23 mouse cellular contexts compared by ENCODE assay signal in genomic region chr1:137906477-137906876, GRCm38 (mm10).
A peak's percentile ranks its signal among the peaks of the same experiment; 100 is the strongest.
DNase-seq lines count a peak whose midpoint lies in the region; ATAC-seq lines count a peak whose summit lies in the region.
"Had no signal": no experiment of that assay in that cellular context is flagged by ENCODE, and none has a peak within 500 bp of the region (broad histone marks: within the 10 kb centered on the region; RNA-seq: fewer than 3 reads in every experiment).

No protein-coding gene starts in this region.

- intact Hi-C loops in heart, postnatal 36 days (cut with DNase I), result no loop called here

- H3K27ac ChIP-seq in hindbrain, embryonic 11.5 days (ENCODE audit: low read depth, low read length), result no peak overlapping the region
- no peak overlapping the region for H3K27ac ChIP-seq in hindbrain, embryonic 10.5 days
- H3K27ac ChIP-seq in embryonic facial prominence, embryonic 10.5 days (replicated peaks), result no peak overlapping the region
- peak overlapping the region; percentile 48; the same call in 1 of the 2 replicates for H3K27ac ChIP-seq in limb, embryonic 13.5 days
- H3K27ac ChIP-seq: embryonic facial prominence, embryonic 15.5 days; liver, embryonic 15.5 days; lung, embryonic 15.5 days had no signal

- no peak overlapping the region for H3K4me3 ChIP-seq in hindbrain, embryonic 11.5 days (ENCODE audit: low read depth, low read length)
- no peak overlapping the region for H3K4me3 ChIP-seq in hindbrain, embryonic 10.5 days
- 0 out of 2 replicates have a peak overlapping the region, but pooled peaks have one; percentile 3 for H3K4me3 ChIP-seq in embryonic facial prominence, embryonic 10.5 days
- H3K4me3 ChIP-seq in limb, embryonic 13.5 days, result no peak overlapping the region
- H3K4me3 ChIP-seq: embryonic facial prominence, embryonic 15.5 days; hindbrain, embryonic 15.5 days; layer of hippocampus, adult 2 months; liver, embryonic 15.5 days; lung, embryonic 15.5 days had no signal

- 46% methylated on average over 3 of the region's 3 CpGs for WGBS in hindbrain, embryonic 11.5 days
- WGBS in hindbrain, embryonic 10.5 days, result 55% methylated on average over 3 of the region's 3 CpGs
- 43% methylated on average over 3 of the region's 3 CpGs for WGBS in embryonic facial prominence, embryonic 10.5 days
- 33% methylated on average over 3 of the region's 3 CpGs for WGBS in limb, embryonic 13.5 days

- no peak overlapping the region for H3K4me2 ChIP-seq in hindbrain, embryonic 11.5 days (replicated peaks; ENCODE audit: low read depth, low read length)
- H3K4me2 ChIP-seq in limb, embryonic 13.5 days (replicated peaks), result peak overlapping the region; percentile 32
- H3K4me2 ChIP-seq: embryonic facial prominence, embryonic 15.5 days; liver, embryonic 15.5 days; lung, embryonic 15.5 days had no signal

- no peaks in the 10 kb centered on the region for H3K9me3 ChIP-seq in hindbrain, embryonic 11.5 days (ENCODE audit: control insufficient read depth, low read length)
- H3K9me3 ChIP-seq in hindbrain, embryonic 10.5 days, result no peaks in the 10 kb centered on the region
- no peaks in the 10 kb centered on the region for H3K9me3 ChIP-seq in embryonic facial prominence, embryonic 10.5 days
- H3K9me3 ChIP-seq in limb, embryonic 13.5 days, result no peaks in the 10 kb centered on the region
- H3K9me3 ChIP-seq: embryonic facial prominence, embryonic 15.5 days; hindbrain, embryonic 15.5 days; liver, embryonic 15.5 days; lung, embryonic 15.5 days had no signal

- no peaks in the 10 kb centered on the region for H3K27me3 ChIP-seq in hindbrain, embryonic 11.5 days (ENCODE audit: control insufficient read depth, insufficient read depth, low read length)
- H3K27me3 ChIP-seq in hindbrain, embryonic 10.5 days (ENCODE audit: insufficient read depth, poor library complexity, severe bottlenecking), result no peaks in the 10 kb centered on the region
- H3K27me3 ChIP-seq in embryonic facial prominence, embryonic 10.5 days (replicated peaks; ENCODE audit: low read depth, poor library complexity, severe bottlenecking), result no peaks in the 10 kb centered on the region
- no peaks in the 10 kb centered on the region for H3K27me3 ChIP-seq in limb, embryonic 13.5 days
- H3K27me3 ChIP-seq: embryonic facial prominence, embryonic 15.5 days; hindbrain, embryonic 15.5 days; liver, embryonic 15.5 days; lung, embryonic 15.5 days had no signal

- peak; percentile 10 for DNase-seq in hindbrain, embryonic 11.5 days (ENCODE audit: low spot score)
- no peak for DNase-seq in hindbrain, embryonic 10.5 days (ENCODE audit: low spot score)
- DNase-seq in embryonic facial prominence, embryonic 10.5 days (ENCODE audit: low spot score), result no peak
- peak; percentile 31 for DNase-seq in forelimb bud, embryonic 11.5 days (ENCODE audit: low read depth, low spot score)
- DNase-seq in lung, postnatal 4 days, result no peak
- no peak for DNase-seq in heart, postnatal 36 days
- DNase-seq: adrenal gland, postnatal 10 days; B cell, adult 2 months; cerebellum, adult 8-10 months; gastrocnemius, postnatal 14 days; heart, adult 18-20 months; layer of hippocampus, postnatal 36 days; liver; lung, postnatal 36 days; right cerebral cortex, postnatal 25 days; spleen, adult 18-20 months had no signal

- H3K36me3 ChIP-seq in hindbrain, embryonic 11.5 days (ENCODE audit: control insufficient read depth, insufficient read depth, low read length), result no peaks in the 10 kb centered on the region
- H3K36me3 ChIP-seq in hindbrain, embryonic 10.5 days, result peaks cover 20% of the 10 kb centered on the region
- H3K36me3 ChIP-seq in embryonic facial prominence, embryonic 10.5 days (replicated peaks), result peaks cover 38% of the 10 kb centered on the region
- peaks cover 12% of the 10 kb centered on the region; the same call in 1 of the 2 replicates for H3K36me3 ChIP-seq in limb, embryonic 13.5 days
- H3K36me3 ChIP-seq: embryonic facial prominence, embryonic 15.5 days; liver, embryonic 15.5 days had no signal

- H3K9ac ChIP-seq in hindbrain, embryonic 11.5 days (ENCODE audit: low read depth, low read length), result no peak overlapping the region
- no peak overlapping the region for H3K9ac ChIP-seq in limb, embryonic 13.5 days
- H3K9ac ChIP-seq: embryonic facial prominence, embryonic 15.5 days; hindbrain, embryonic 15.5 days; liver, embryonic 15.5 days; lung, embryonic 15.5 days had no signal

- ATAC-seq in hindbrain, embryonic 11.5 days (ENCODE audit: low FRiP score), result no peak
- no peak for ATAC-seq in limb, embryonic 13.5 days (ENCODE audit: low FRiP score, low read depth)
- ATAC-seq: activated CD4-positive, CD25-positive, alpha-beta regulatory T cell, adult 4 months had no signal

- no peaks in the 10 kb centered on the region for H3K4me1 ChIP-seq in hindbrain, embryonic 11.5 days (replicated peaks; ENCODE audit: control insufficient read depth, insufficient read depth, low read length)
- H3K4me1 ChIP-seq in hindbrain, embryonic 10.5 days (replicated peaks), result peaks cover 37% of the 10 kb centered on the region
- peaks cover 37% of the 10 kb centered on the region for H3K4me1 ChIP-seq in embryonic facial prominence, embryonic 10.5 days
- peaks cover 45% of the 10 kb centered on the region for H3K4me1 ChIP-seq in limb, embryonic 13.5 days

Comparison
In these comparisons a context has a peak if more than half of its experiments do, and no peak if none do; other contexts are left out.
1. DNase-seq: peak in hindbrain, embryonic 11.5 days (single experiment) and forelimb bud, embryonic 11.5 days (single experiment); none in hindbrain, embryonic 10.5 days (single experiment), embryonic facial prominence, embryonic 10.5 days (single experiment), lung, postnatal 4 days (0 of 2) and heart, postnatal 36 days (0 of 2).